Comparison of ENCODE assay signal across 9 mouse cellular contexts in the genomic region with DNA sequence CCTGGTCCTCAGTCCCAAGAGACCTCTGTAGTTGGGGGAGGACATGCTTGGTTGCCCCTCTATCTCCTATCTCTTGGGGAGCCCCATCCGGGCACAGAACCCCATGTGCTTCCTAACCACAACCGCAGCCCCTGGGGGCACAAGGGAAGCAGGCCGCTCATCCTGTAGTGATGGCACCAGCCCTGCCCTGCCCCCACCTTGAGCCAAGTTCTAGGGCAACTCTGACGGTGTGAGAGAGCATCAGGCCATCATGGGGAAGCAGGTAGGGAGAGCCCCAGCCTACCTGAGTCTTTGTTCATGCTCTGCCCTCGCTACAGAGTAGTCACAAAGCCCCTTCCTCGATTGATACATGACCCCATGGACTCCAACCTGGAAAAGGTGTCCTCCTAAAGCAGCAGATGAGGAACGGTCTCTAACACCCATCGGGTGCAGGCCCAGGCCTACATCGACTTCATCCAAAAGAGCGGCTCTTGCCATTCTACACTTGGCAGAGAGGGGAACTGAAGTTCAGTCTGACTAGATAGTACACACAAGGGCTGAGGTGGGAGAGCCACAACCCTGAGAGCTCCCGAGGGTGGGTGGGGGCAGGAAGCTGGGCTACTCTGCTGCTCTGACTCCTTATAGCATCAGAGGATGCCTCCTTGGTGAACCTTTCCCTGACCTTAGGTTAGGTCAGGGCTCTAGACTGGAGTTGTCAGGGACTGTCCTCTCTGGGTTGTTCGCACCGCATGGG. TPM values are rescaled to one million over a fixed set of nuclear protein-coding genes. Genes with fewer than 3 reads are reported as not detected.
DNase-seq lines count a peak whose midpoint lies in the region; ATAC-seq and TF ChIP-seq lines count a peak whose summit lies in the region.
"Had no signal": no experiment of that assay in that cellular context is flagged by ENCODE, and none has a peak within 500 bp of the region (broad histone marks: within the 10 kb centered on the region; RNA-seq: fewer than 3 reads in every experiment).

No protein-coding gene starts in this region.

- DNase-seq in hindbrain, embryonic 10.5 days (ENCODE audit: low spot score) = no peak
- peak; percentile 99 for DNase-seq in CH12.LX (ENCODE audit: extremely low read depth)
- DNase-seq in cerebellum, postnatal 25 days = no peak
- DNase-seq in gastrocnemius, postnatal 36 days = no peak
- DNase-seq in layer of hippocampus, adult 18-20 months (ENCODE audit: low spot score in 2 of 2) = no peak

- no peaks in the 10 kb centered on the region for H3K79me2 ChIP-seq in CH12.LX (replicated peaks; ENCODE audit: control insufficient read depth, extremely low read depth, insufficient read depth, poor library complexity, severe bottlenecking)

- dilution Hi-C loops in CH12.LX (cut with MboI; ENCODE audit: extremely low pct_ligation_motif_present, extremely low pct_unique_long_range_greater_than_20kb, low sequenced_read_pairs) = no loop called here

- no peak for TF ChIP-seq CTCF in CH12.LX (conservative IDR thresholded peaks at IDR 0.05 in 1 of 2, IDR thresholded peaks at IDR 0.05 in 1 of 2; ENCODE audit: low read depth in 2 of 2, low read length in 2 of 2)

- TF ChIP-seq POLR2A in CH12.LX (IDR thresholded peaks at IDR 0.05; ENCODE audit: low read depth, low read length) = no peak; the same call in 1 of the 2 replicates

- 87% methylated on average over 13 of the region's 13 CpGs for WGBS in hindbrain, embryonic 12.5 days
- 88% methylated on average over 13 of the region's 13 CpGs for WGBS in hindbrain, embryonic 10.5 days

- H3K4me1 ChIP-seq in hindbrain, embryonic 12.5 days = peaks cover 15% of the 10 kb centered on the region
- H3K4me1 ChIP-seq in hindbrain, embryonic 10.5 days (replicated peaks) = peaks cover 46% of the 10 kb centered on the region
- peaks cover 41 to 82% of the 10 kb centered on the region in 2 experiments for H3K4me1 ChIP-seq in CH12.LX (ENCODE audit: control insufficient read depth in 1 of 2, insufficient read depth in 2 of 2)

- H3K9ac ChIP-seq in hindbrain, embryonic 12.5 days = no peak overlapping the region
- peak overlapping the region; percentile 37; the same call in 1 of the 2 replicates for H3K9ac ChIP-seq in CH12.LX (ENCODE audit: insufficient read depth, low read depth)

- no peak overlapping the region for H3K4me3 ChIP-seq in hindbrain, embryonic 12.5 days
- H3K4me3 ChIP-seq in hindbrain, embryonic 10.5 days = no peak overlapping the region; the same call in 1 of the 2 replicates
- H3K4me3 ChIP-seq in CH12.LX (replicated peaks in 1 of 3; ENCODE audit: low read depth in 2 of 3, low read length in 2 of 3, poor library complexity in 1 of 3) = peak overlapping the region; percentile 63 to 72 (median 69)
- H3K4me3 ChIP-seq: myocyte had no signal

- H3K27me3 ChIP-seq in hindbrain, embryonic 12.5 days = peaks cover 34% of the 10 kb centered on the region
- H3K27me3 ChIP-seq in hindbrain, embryonic 10.5 days (ENCODE audit: insufficient read depth, poor library complexity, severe bottlenecking) = peaks cover 45% of the 10 kb centered on the region
- H3K27me3 ChIP-seq in CH12.LX (replicated peaks) = no peaks in the 10 kb centered on the region

- H3K9me3 ChIP-seq in hindbrain, embryonic 12.5 days (replicated peaks) = no peaks in the 10 kb centered on the region
- H3K9me3 ChIP-seq in hindbrain, embryonic 10.5 days = no peaks in the 10 kb centered on the region
- H3K9me3 ChIP-seq in CH12.LX (replicated peaks; ENCODE audit: low read length) = no peaks in the 10 kb centered on the region

- 0 out of 2 replicates have a peak, but pooled peaks have one; percentile 2 for ATAC-seq in hindbrain, embryonic 12.5 days (ENCODE audit: low FRiP score)
- ATAC-seq in inflammation-experienced regulatory T-cells, adult 6 months = peak; percentile 38
- peak; percentile 68 for ATAC-seq in neutrophil, adult 5-6 weeks (ENCODE audit: extremely low read depth, insufficient number of reproducible peaks, low FRiP score, poor library complexity, severe bottlenecking)

- no peak overlapping the region for H3K4me2 ChIP-seq in hindbrain, embryonic 12.5 days (replicated peaks)
- peak overlapping the region; percentile 31; the same call in 1 of the 2 replicates for H3K4me2 ChIP-seq in CH12.LX (ENCODE audit: insufficient read depth, low read depth, poor library complexity, severe bottlenecking)

- H3K36me3 ChIP-seq in hindbrain, embryonic 12.5 days = no peaks in the 10 kb centered on the region
- no peaks in the 10 kb centered on the region for H3K36me3 ChIP-seq in hindbrain, embryonic 10.5 days
- peaks cover 0 to 3% of the 10 kb centered on the region in 2 experiments for H3K36me3 ChIP-seq in CH12.LX (replicated peaks in 1 of 2; ENCODE audit: control insufficient read depth in 1 of 2, insufficient read depth in 1 of 2, low read length in 1 of 2)

- peak; percentile 97 for TF ChIP-seq EP300 in CH12.LX (IDR thresholded peaks at IDR 0.05; ENCODE audit: low read length)

- in situ Hi-C loops in CH12.LX (cut with MboI; ENCODE audit: low pct_ligation_motif_present, low pct_unique_long_range_greater_than_20kb, low sequenced_read_pairs) = loop anchor here (5.0 to 10.0 kb wide), 2 partner anchors 94 to 346 kb away; partner anchors contain the start of gene Wnt11

- intact Hi-C loops in gastrocnemius, postnatal 36 days (cut with DNase I) = loop anchor here (5.0 to 10.0 kb wide), 2 partner anchors 54 to 286 kb away; no protein-coding TSS in a partner anchor

- H3K27ac ChIP-seq in hindbrain, embryonic 12.5 days = no peak overlapping the region
- no peak overlapping the region for H3K27ac ChIP-seq in hindbrain, embryonic 10.5 days
- peak overlapping the region; percentile 96 for H3K27ac ChIP-seq in CH12.LX (ENCODE audit: insufficient read depth, low read depth)

- TF ChIP-seq RAD21 in CH12.LX (IDR thresholded peaks at IDR 0.05; ENCODE audit: low read depth, low read length) = no peak; the same call in none of the 2 replicates

TF ChIP-seq in CH12.LX, 34 proteins besides CTCF, POLR2A, EP300 and RAD21 (continues in another document):
- TF ChIP-seq ELF1 (IDR thresholded peaks at IDR 0.05; ENCODE audit: low read depth, low read length) = peak; percentile 71
- no peak for TF ChIP-seq GABPA (IDR thresholded peaks at IDR 0.05; ENCODE audit: insufficient replicate concordance, low read depth, low read length)
- TF ChIP-seq TBP (conservative IDR thresholded peaks at IDR 0.05; ENCODE audit: low read depth, low read length) = 0 out of 2 replicates have a peak, but pooled peaks have one; percentile 2
- peak; percentile 53; the same call in 1 of the 2 replicates for TF ChIP-seq UBTF (IDR thresholded peaks at IDR 0.05; ENCODE audit: low read depth, low read length)
- TF ChIP-seq PAX5 (IDR thresholded peaks at IDR 0.05; ENCODE audit: low read length) = no peak
- peak; percentile 34 for TF ChIP-seq SMC3 (IDR thresholded peaks at IDR 0.05; ENCODE audit: low read depth, low read length)
- no peak for TF ChIP-seq USF2 (conservative IDR thresholded peaks at IDR 0.05; ENCODE audit: low read depth, low read length)
- TF ChIP-seq TCF12 (IDR thresholded peaks at IDR 0.05; ENCODE audit: low read depth, low read length) = peak; percentile 98
- TF ChIP-seq CHD1 (IDR thresholded peaks at IDR 0.05; ENCODE audit: low read depth, low read length) = peak; percentile 10
- TF ChIP-seq ZKSCAN1 (IDR thresholded peaks at IDR 0.05; ENCODE audit: borderline replicate concordance, low read depth, low read length) = no peak
- peak; percentile 87 for TF ChIP-seq SIN3A (IDR thresholded peaks at IDR 0.05; ENCODE audit: low read length)
- peak; percentile 94 for TF ChIP-seq MAFK (IDR thresholded peaks at IDR 0.05; ENCODE audit: insufficient replicate concordance, low read length)
- TF ChIP-seq MAZ (IDR thresholded peaks at IDR 0.05; ENCODE audit: low read depth, low read length) = peak; percentile 96
- TF ChIP-seq ZC3H11A (IDR thresholded peaks at IDR 0.05; ENCODE audit: low read depth, low read length) = no peak
- TF ChIP-seq NELFE (IDR thresholded peaks at IDR 0.05; ENCODE audit: low read depth, low read length) = peak; percentile 46; the same call in 1 of the 2 replicates
- peak; percentile 56; the same call in 1 of the 2 replicates for TF ChIP-seq HCFC1 (IDR thresholded peaks at IDR 0.05; ENCODE audit: low read depth, low read length)
- peak; percentile 96 for TF ChIP-seq CHD2 (IDR thresholded peaks at IDR 0.05; ENCODE audit: low read length)
- peak; percentile 80; the same call in 1 of the 2 replicates for TF ChIP-seq RCOR1 (conservative IDR thresholded peaks at IDR 0.05; ENCODE audit: low read depth, low read length)
- TF ChIP-seq USF1 (IDR thresholded peaks at IDR 0.05; ENCODE audit: low read depth, low read length) = peak; percentile 19; the same call in 1 of the 2 replicates
- peak; percentile 94 for TF ChIP-seq IRF4 (IDR thresholded peaks at IDR 0.05; ENCODE audit: low read depth, low read length)
- TF ChIP-seq ETS1 (conservative IDR thresholded peaks at IDR 0.05; ENCODE audit: low read depth, low read length) = peak; percentile 99
- TF ChIP-seq POLR2AphosphoS2 (IDR thresholded peaks at IDR 0.05; ENCODE audit: low read depth, low read length) = no peak
- peak; percentile 97 for TF ChIP-seq BHLHE40 (IDR thresholded peaks at IDR 0.05; ENCODE audit: low read depth, low read length)

RNA-seq across cellular contexts. Expression of gene Lrrc32, which starts 0.5 kb away (rescaled TPM):
- 4.9 and 6.3 TPM in 2 replicates for polyA plus RNA-seq in hindbrain, embryonic 12.5 days (2016; fragmentation: Nextera tagmentation; extraction: Ambion mirVana)
- 5.8 and 6.0 TPM in 2 replicates for polyA plus RNA-seq in hindbrain, embryonic 10.5 days (2016; fragmentation: Nextera tagmentation; extraction: Ambion mirVana)
- 5.3 and 5.4 TPM in 2 replicates for total RNA-seq in CH12.LX (2012; rRNA removed)
- total RNA-seq in CH12.LX (2014; rRNA removed) = 1.6 and 2.3 TPM in 2 replicates
- polyA plus RNA-seq in CH12.LX (2012; ENCODE audit: insufficient read length, low read depth) = 18.0 and 23.7 TPM in 2 replicates
- 10 to 100 TPM; 13.6 to 50.0 (median 44.7) TPM for polyA plus RNA-seq in inflammation-experienced regulatory T-cells, adult 6 months (2017; shearing (Covaris generic))
- total RNA-seq in neutrophil, adult 5-6 weeks (2017) = 0.25 and 0.93 TPM in 2 replicates
- 1 to 10 TPM; 3.7 to 5.8 TPM for total RNA-seq in gastrocnemius, postnatal 36 days (2021)
- 1 to 10 TPM; 1.6 to 2.5 TPM for total RNA-seq in layer of hippocampus, adult 18-20 months (2021)

RNA-seq across cellular contexts. Expression of gene Gucy2d, which starts 48.3 kb away (rescaled TPM):
- 0.22 TPM in 1 of 2 replicates, not detected in the other for polyA plus RNA-seq in hindbrain, embryonic 12.5 days (2016; fragmentation: Nextera tagmentation; extraction: Ambion mirVana)
- not detected in 2 replicates for polyA plus RNA-seq in hindbrain, embryonic 10.5 days (2016; fragmentation: Nextera tagmentation; extraction: Ambion mirVana)
- total RNA-seq in CH12.LX (2012; rRNA removed) (not detected in 2 replicates), CH12.LX (2014; rRNA removed) (not detected in 2 replicates)
- polyA plus RNA-seq in CH12.LX (2012; ENCODE audit: insufficient read length, low read depth) = not detected in 2 replicates
- not detected for polyA plus RNA-seq in inflammation-experienced regulatory T-cells, adult 6 months (2017; shearing (Covaris generic))
- not detected in 2 replicates for total RNA-seq in neutrophil, adult 5-6 weeks (2017)
- total RNA-seq in gastrocnemius, postnatal 36 days (2021) = under 1 TPM; 0.26 to 0.37 TPM
- total RNA-seq in layer of hippocampus, adult 18-20 months (2021) = not detected
- polyA plus RNA-seq: myocyte had no signal

Comparison
In these comparisons a context has a peak if more than half of its experiments do, and no peak if none do; other contexts are left out.
1. ATAC-seq: peak in every context shown above with its lines; median percentile 68 in neutrophil, adult 5-6 weeks; 38 in inflammation-experienced regulatory T-cells, adult 6 months; 2 in hindbrain, embryonic 12.5 days.
2. H3K4me3 ChIP-seq: peak in CH12.LX (3 of 3); none in hindbrain, embryonic 12.5 days (single experiment) and hindbrain, embryonic 10.5 days (single experiment).